Mouse (Mus musculus) liver, embryonic 14.5 days (tissue): Measurements from ENCODE around the gene Parn. TPM values are rescaled to one million over a fixed set of nuclear protein-coding genes. Genes with fewer than 3 reads are reported as not detected.

Experiments used
- ATAC-seq: fragments of 200-750 bp; cut with Nextera tagmentation; 2 replicates; pipeline ENCODE4 v1.8.0; 2017; ENCODE audit warnings: moderate number of reproducible peaks, mild to moderate bottlenecking, moderate library complexity; ENCODE audit not compliant: insufficient read depth
- DNase-seq, 3 experiments: peaks; one replicate each; pipeline ENCODE4 v3.0.0-alpha.2; 2012 to 2013; ENCODE audit warnings: low read depth in 3 of 3, low spot score in 3 of 3
- H3K27ac ChIP-seq: fragments of 300-500 bp; sonication (generic); 2 replicates; pipeline ENCODE4 v1.5.1; 2014; ENCODE audit warnings: moderate library complexity, mild to moderate bottlenecking, control low read depth, inconsistent platforms
- H3K27me3 ChIP-seq: fragments of 300-500 bp; sonication (generic); 2 replicates; pipeline ENCODE4 v1.6.1; 2014; ENCODE audit warnings: mild to moderate bottlenecking, low read length, moderate library complexity; ENCODE audit not compliant: control insufficient read depth, insufficient read depth
- H3K36me3 ChIP-seq: fragments of 300-500 bp; sonication (generic); replicated peaks from 2 replicates; pipeline ENCODE4 v1.6.1; 2014; ENCODE audit warnings: low read depth; ENCODE audit not compliant: control insufficient read depth, insufficient read depth
- H3K4me1 ChIP-seq, 2 experiments: fragments of 200-500 bp in 1 of 2; fragments of 300-500 bp in 1 of 2; sonication (generic) in 1 of 2; replicated peaks; 2 replicates each; pipeline ENCODE4 v1.6.1; 2012 to 2014; ENCODE audit warnings: antibody characterized with exemption in 1 of 2, inconsistent platforms in 1 of 2, low read length in 1 of 2; ENCODE audit not compliant: control insufficient read depth in 2 of 2, insufficient read depth in 2 of 2
- H3K4me2 ChIP-seq: fragments of 300-500 bp; sonication (generic); 2 replicates; pipeline ENCODE4 v1.6.1; 2014; ENCODE audit warnings: low read depth, mild to moderate bottlenecking, control low read depth, moderate library complexity
- H3K4me3 ChIP-seq, 2 experiments: fragments of 200-500 bp in 1 of 2; fragments of 300-500 bp in 1 of 2; sonication (generic) in 1 of 2; 2 replicates each; pipeline ENCODE4 v1.5.1; 2012 to 2014; ENCODE audit warnings: low read depth in 2 of 2, low read length in 2 of 2, mild to moderate bottlenecking in 2 of 2, control low read depth in 1 of 2, inconsistent platforms in 1 of 2, moderate library complexity in 1 of 2; ENCODE audit not compliant: insufficient read depth in 1 of 2
- H3K9ac ChIP-seq: fragments of 300-500 bp; sonication (generic); replicated peaks from 2 replicates; pipeline ENCODE4 v1.6.1; 2014; ENCODE audit warnings: mild to moderate bottlenecking, control low read depth, moderate library complexity
- H3K9me3 ChIP-seq: fragments of 300-500 bp; sonication (generic); 2 replicates; pipeline ENCODE4 v1.6.1; 2016; ENCODE audit warnings: low read length, mixed read lengths; ENCODE audit not compliant: control insufficient read depth
- CTCF ChIP-seq: IDR thresholded peaks from 2 replicates; pipeline ENCODE4 v1.5.1; 2016; ENCODE audit warnings: antibody characterized with exemption, low read depth, control low read depth
- EP300 ChIP-seq: IDR thresholded peaks from 2 replicates; pipeline ENCODE4 v1.6.1; 2016; ENCODE audit warnings: antibody characterized with exemption, low read depth
- WGBS: fragments of 180-500 bp; shearing (Covaris S2); extraction: QIAGEN DNeasy Blood & Tissue Kit; methylation state at CpG from one replicate; pipeline ENCODE4 v1.1.7; 2014; ENCODE audit not compliant: insufficient replicate concordance; 5-methylcytosine and 5-hydroxymethylcytosine counted together
- polyA plus RNA-seq, 2 experiments: library from polyadenylated mRNA; depleted of rRNA in 1 of 2; stranded (reverse) in 1 of 2; unstranded in 1 of 2; fragments of >200 nt; fragmentation: Nextera tagmentation in 1 of 2; extraction: Ambion mirVana in 1 of 2; gene quantifications; 2 replicates each; pipeline versions ENCODE4 v1.2.1 to v1.2.3; 2012 to 2014

Parn gene
- polyA plus RNA-seq, 2 experiments: 7.1 to 12.9 TPM

DNA sequence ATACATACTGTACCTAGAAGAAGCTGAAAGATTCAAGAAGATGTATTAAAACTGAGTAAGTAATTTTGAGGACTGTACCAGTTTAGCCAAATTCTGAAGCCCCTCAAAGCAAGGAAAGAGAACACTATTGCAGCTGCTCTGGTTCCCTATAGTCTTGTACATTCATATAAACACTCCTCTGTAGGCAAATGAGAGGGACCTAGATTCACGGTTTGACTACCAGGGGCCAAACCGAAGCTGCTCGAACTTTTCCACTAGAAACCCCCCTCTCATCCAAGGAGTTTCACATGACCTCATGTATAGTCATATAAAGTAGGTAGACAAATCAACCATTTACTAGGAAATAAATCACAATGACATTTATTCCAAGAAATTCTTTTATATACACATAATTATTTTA lies 9.1 kb downstream of the Parn start:
- no peak for DNase-seq
- Histone ChIP-seq H3K4me3 (no peak overlapping the region), H3K27me3 (no peaks in the 10 kb centered on the region), H3K4me2 (no peak overlapping the region), H3K9me3 (no peaks in the 10 kb centered on the region), H3K36me3 (peaks cover 15% of the 10 kb centered on the region), H3K9ac (no peak overlapping the region), H3K4me1 (no peaks in the 10 kb centered on the region), H3K27ac (no peak overlapping the region)
- ATAC-seq: no peak
- TF ChIP-seq CTCF (no peak), EP300 (no peak)
- 92% methylated on average over 3 of the region's 3 CpGs for WGBS

DNA sequence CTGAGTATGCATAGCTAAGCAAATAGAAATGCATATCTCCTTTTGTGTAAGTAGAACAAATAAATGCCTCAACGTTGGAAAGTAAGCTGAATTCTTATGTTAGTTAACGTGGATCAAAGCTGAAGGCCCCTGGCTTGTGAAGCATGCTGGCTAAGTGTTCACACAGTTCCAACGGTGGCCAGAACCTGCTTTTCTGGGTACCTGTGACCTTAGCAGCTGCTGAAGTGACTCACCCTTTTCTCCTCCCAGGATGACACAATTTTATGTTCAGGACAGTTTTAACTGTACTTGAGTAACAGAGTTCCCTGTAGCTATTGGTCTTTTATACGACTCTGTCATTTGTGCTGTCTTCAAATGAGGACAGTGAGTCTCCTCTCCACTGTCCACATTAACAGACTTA lies 22.0 kb downstream of the Parn start:
- ATAC-seq: no peak
- H3K36me3 ChIP-seq: peaks cover 6% of the 10 kb centered on the region

DNA sequence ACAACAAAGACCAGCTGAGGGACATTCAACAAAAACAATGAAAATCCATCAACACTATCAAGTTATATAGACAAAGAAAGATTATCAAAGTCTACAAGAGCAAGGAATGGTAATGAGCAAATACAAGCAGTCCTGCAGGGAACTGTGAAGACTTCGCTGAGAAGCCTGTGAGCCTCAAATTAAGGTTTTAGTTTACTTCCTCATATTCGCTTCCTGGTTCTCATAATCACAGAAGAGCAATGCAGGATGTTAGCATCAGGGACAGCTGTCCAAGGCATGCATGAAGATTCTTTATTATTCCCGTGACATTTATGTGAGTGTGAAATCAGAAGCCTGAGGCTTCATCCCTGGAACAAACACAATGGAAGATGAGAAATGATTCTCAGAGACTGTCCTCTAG lies 23.5 kb downstream of the Parn start:
- Histone ChIP-seq H3K9me3 (no peaks in the 10 kb centered on the region), H3K36me3 (peaks cover 2% of the 10 kb centered on the region), H3K27me3 (no peaks in the 10 kb centered on the region), H3K27ac (no peak overlapping the region), H3K4me2 (no peak overlapping the region), H3K4me1 (no peaks in the 10 kb centered on the region), H3K9ac (no peak overlapping the region), H3K4me3 (no peak overlapping the region)
- TF ChIP-seq EP300 (no peak), CTCF (no peak)
- ATAC-seq (no peak), DNase-seq (no peak)
- WGBS: 55% methylated on average over 3 of the region's 3 CpGs

More for the DNA sequence above, 22.0 kb downstream of the Parn start:
- Histone ChIP-seq H3K4me2 (no peak overlapping the region), H3K27me3 (no peaks in the 10 kb centered on the region), H3K27ac (no peak overlapping the region), H3K4me3 (no peak overlapping the region), H3K9ac (no peak overlapping the region), H3K4me1 (no peaks in the 10 kb centered on the region), H3K9me3 (no peaks in the 10 kb centered on the region)
- TF ChIP-seq EP300: no peak
- TF ChIP-seq CTCF: no peak
- WGBS: 74% methylated on average over 4 of the region's 4 CpGs
- DNase-seq: no peak

GRCm38 (mm10) chr16:13640064-13640463 lies 27.9 kb downstream of the Parn start:
- TF ChIP-seq EP300 (no peak), CTCF (peak; percentile 53)
- H3K9ac ChIP-seq: no peak overlapping the region
- no peak for ATAC-seq

DNA sequence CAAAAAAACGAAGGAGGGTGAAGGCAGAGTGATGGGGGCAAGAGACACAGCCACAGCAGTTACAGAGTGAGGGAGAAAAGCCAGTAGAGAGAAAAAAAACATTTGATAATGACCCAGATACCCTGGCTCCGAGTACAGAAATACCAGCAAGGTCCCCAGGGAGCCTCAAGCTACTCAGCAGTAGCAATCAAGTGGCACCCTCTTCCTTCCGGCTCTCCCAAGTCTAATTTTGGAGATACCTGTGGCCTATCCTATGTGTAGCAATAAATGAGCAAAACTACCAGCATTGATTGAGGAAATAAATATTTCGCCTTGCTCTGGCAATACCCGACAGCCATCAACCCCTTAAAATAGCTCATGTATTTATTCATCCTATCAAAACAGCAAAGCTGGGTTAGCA lies 28.5 kb downstream of the Parn start:
- no peaks in the 10 kb centered on the region; the same call in 1 of the 2 replicates for H3K36me3 ChIP-seq
- no peaks in the 10 kb centered on the region for H3K27me3 ChIP-seq
- H3K4me2 ChIP-seq: no peak overlapping the region
- H3K9me3 ChIP-seq: no peaks in the 10 kb centered on the region
- ATAC-seq (no peak), DNase-seq (no peak)
- no peak overlapping the region for H3K9ac ChIP-seq
- no peaks in the 10 kb centered on the region for H3K4me1 ChIP-seq
- TF ChIP-seq EP300 (no peak), CTCF (no peak)
- H3K4me3 ChIP-seq: no peak overlapping the region
- WGBS: 76% methylated on average over 5 of the region's 5 CpGs
- H3K27ac ChIP-seq: no peak overlapping the region

More at GRCm38 (mm10) chr16:13640064-13640463, 27.9 kb downstream of the Parn start:
- Histone ChIP-seq H3K36me3 (no peaks in the 10 kb centered on the region; the same call in 1 of the 2 replicates), H3K27ac (no peak overlapping the region), H3K27me3 (no peaks in the 10 kb centered on the region), H3K4me1 (no peaks in the 10 kb centered on the region), H3K9me3 (no peaks in the 10 kb centered on the region), H3K4me3 (no peak overlapping the region), H3K4me2 (no peak overlapping the region)
- WGBS: 76% methylated on average over 7 of the region's 7 CpGs
- no peak for DNase-seq
